Mouse (Mus musculus): Measurements from ENCODE around the gene Dnah11. TPM values are rescaled to one million over a fixed set of nuclear protein-coding genes. Genes with fewer than 3 reads are reported as not detected.
"Not testable (repeated sequence)": the region's sequence is repeated elsewhere in the genome, so short reads cannot be mapped to it uniquely, and the experiment has no call there.

Dnah11 gene
- polyA plus RNA-seq, 1 experiment from 2014 or later: 0.22 TPM

GRCm38 (mm10) chr12:117932026-117932425 is 266.8 kb downstream of the Dnah11 start:
- no peaks in the 10 kb centered on the region for H3K36me3 ChIP-seq (ENCODE audit: control insufficient read depth, insufficient read depth, low read length)
- no peak overlapping the region for H3K4me3 ChIP-seq (ENCODE audit: low read depth, low read length)
- no peak overlapping the region for H3K9ac ChIP-seq (ENCODE audit: low read depth, low read length)
- no peak overlapping the region for H3K27ac ChIP-seq (ENCODE audit: low read depth, low read length)
- DNase-seq (ENCODE audit: low spot score) (no peak), ATAC-seq (replicated peaks; ENCODE audit: low FRiP score) (peak; percentile 50; the same call in 1 of the 2 replicates)
- no peaks in the 10 kb centered on the region for H3K9me3 ChIP-seq (ENCODE audit: control insufficient read depth, low read length)
- 44% methylated on average over 1 of the region's 1 CpGs for WGBS
- no peaks in the 10 kb centered on the region for H3K4me1 ChIP-seq (replicated peaks; ENCODE audit: control insufficient read depth, insufficient read depth, low read length)
- H3K4me2 ChIP-seq: no peak overlapping the region
- H3K27me3 ChIP-seq (replicated peaks; ENCODE audit: control insufficient read depth, insufficient read depth, low read length): no peaks in the 10 kb centered on the region

- 83% methylated on average over 4 of the region's 4 CpGs for WGBS
Measured at GRCm38 (mm10) chr12:117929768-117930167, 269.1 kb downstream of the Dnah11 start.

GRCm38 (mm10) chr12:117915826-117916588 is 282.8 kb downstream of the Dnah11 start:
- H3K36me3 ChIP-seq (ENCODE audit: control insufficient read depth, insufficient read depth, low read length): no peaks in the 10 kb centered on the region

More at GRCm38 (mm10) chr12:117929768-117930167, 269.1 kb downstream of the Dnah11 start:
- Histone ChIP-seq H3K9me3 (ENCODE audit: control insufficient read depth, low read length) (no peaks in the 10 kb centered on the region), H3K27me3 (replicated peaks; ENCODE audit: control insufficient read depth, insufficient read depth, low read length) (no peaks in the 10 kb centered on the region), H3K36me3 (ENCODE audit: control insufficient read depth, insufficient read depth, low read length) (no peaks in the 10 kb centered on the region), H3K4me2 (no peak overlapping the region), H3K27ac (ENCODE audit: low read depth, low read length) (no peak overlapping the region), H3K4me3 (ENCODE audit: low read depth, low read length) (no peak overlapping the region), H3K9ac (ENCODE audit: low read depth, low read length) (no peak overlapping the region), H3K4me1 (replicated peaks; ENCODE audit: control insufficient read depth, insufficient read depth, low read length) (no peaks in the 10 kb centered on the region)
- ATAC-seq (replicated peaks; ENCODE audit: low FRiP score) (no peak), DNase-seq (ENCODE audit: low spot score) (no peak)

GRCm38 (mm10) chr12:117914613-117915245 is 284.1 kb downstream of the Dnah11 start:
- 51% methylated on average over 10 of the region's 10 CpGs for WGBS
- Histone ChIP-seq H3K4me3 (ENCODE audit: low read depth, low read length) (no peak overlapping the region), H3K4me1 (replicated peaks; ENCODE audit: control insufficient read depth, insufficient read depth, low read length) (no peaks in the 10 kb centered on the region), H3K9me3 (ENCODE audit: control insufficient read depth, low read length) (no peaks in the 10 kb centered on the region), H3K36me3 (ENCODE audit: control insufficient read depth, insufficient read depth, low read length) (no peaks in the 10 kb centered on the region), H3K27me3 (replicated peaks; ENCODE audit: control insufficient read depth, insufficient read depth, low read length) (no peaks in the 10 kb centered on the region), H3K4me2 (no peak overlapping the region), H3K27ac (ENCODE audit: low read depth, low read length) (no peak overlapping the region), H3K9ac (ENCODE audit: low read depth, low read length) (no peak overlapping the region)
- ATAC-seq (replicated peaks; ENCODE audit: low FRiP score) (no peak), DNase-seq (ENCODE audit: low spot score) (no peak)

More at GRCm38 (mm10) chr12:117915826-117916588, 282.8 kb downstream of the Dnah11 start:
- no peak overlapping the region for H3K4me3 ChIP-seq (ENCODE audit: low read depth, low read length)
- no peak for DNase-seq (ENCODE audit: low spot score)
- no peaks in the 10 kb centered on the region for H3K9me3 ChIP-seq (ENCODE audit: control insufficient read depth, low read length)
- no peak for ATAC-seq (replicated peaks; ENCODE audit: low FRiP score)
- H3K27ac ChIP-seq (ENCODE audit: low read depth, low read length): no peak overlapping the region
- no peak overlapping the region for H3K9ac ChIP-seq (ENCODE audit: low read depth, low read length)
- WGBS: 57% methylated on average over 10 of the region's 10 CpGs
- no peaks in the 10 kb centered on the region for H3K27me3 ChIP-seq (replicated peaks; ENCODE audit: control insufficient read depth, insufficient read depth, low read length)
- H3K4me1 ChIP-seq (replicated peaks; ENCODE audit: control insufficient read depth, insufficient read depth, low read length): no peaks in the 10 kb centered on the region
- H3K4me2 ChIP-seq: no peak overlapping the region

- no peak overlapping the region for H3K27ac ChIP-seq (ENCODE audit: low read depth, low read length)
- H3K9me3 ChIP-seq (ENCODE audit: control insufficient read depth, low read length): no peaks in the 10 kb centered on the region
- DNase-seq (ENCODE audit: low spot score): no peak
Measured at GRCm38 (mm10) chr12:117911396-117911795, 287.4 kb downstream of the Dnah11 start.

GRCm38 (mm10) chr12:117905232-117905840 is 293.5 kb downstream of the Dnah11 start:
- H3K9me3 ChIP-seq (ENCODE audit: control insufficient read depth, low read length); H3K27me3 ChIP-seq (replicated peaks; ENCODE audit: control insufficient read depth, insufficient read depth, low read length); H3K4me3 ChIP-seq (ENCODE audit: low read depth, low read length); H3K9ac ChIP-seq (ENCODE audit: low read depth, low read length); H3K4me1 ChIP-seq (replicated peaks; ENCODE audit: control insufficient read depth, insufficient read depth, low read length); H3K4me2 ChIP-seq; H3K27ac ChIP-seq (ENCODE audit: low read depth, low read length); H3K36me3 ChIP-seq (ENCODE audit: control insufficient read depth, insufficient read depth, low read length); ATAC-seq (replicated peaks; ENCODE audit: low FRiP score); DNase-seq (ENCODE audit: low spot score): not testable (repeated sequence)
- 73% methylated on average over 4 of the region's 4 CpGs for WGBS

More at GRCm38 (mm10) chr12:117911396-117911795, 287.4 kb downstream of the Dnah11 start:
- no peaks in the 10 kb centered on the region for H3K36me3 ChIP-seq (ENCODE audit: control insufficient read depth, insufficient read depth, low read length)
- H3K4me1 ChIP-seq (replicated peaks; ENCODE audit: control insufficient read depth, insufficient read depth, low read length): no peaks in the 10 kb centered on the region
- no peaks in the 10 kb centered on the region for H3K27me3 ChIP-seq (replicated peaks; ENCODE audit: control insufficient read depth, insufficient read depth, low read length)
- H3K4me3 ChIP-seq (ENCODE audit: low read depth, low read length): no peak overlapping the region
- H3K4me2 ChIP-seq: no peak overlapping the region
- ATAC-seq (replicated peaks; ENCODE audit: low FRiP score): no peak
- 56% methylated on average over 1 of the region's 1 CpGs for WGBS
- H3K9ac ChIP-seq (ENCODE audit: low read depth, low read length): no peak overlapping the region

GRCm38 (mm10) chr12:117903671-117904070 is 295.2 kb downstream of the Dnah11 start:
- no peak overlapping the region for H3K4me3 ChIP-seq (ENCODE audit: low read depth, low read length)
- ATAC-seq (replicated peaks; ENCODE audit: low FRiP score) (no peak), DNase-seq (ENCODE audit: low spot score) (no peak)
- no peak overlapping the region for H3K27ac ChIP-seq (ENCODE audit: low read depth, low read length)
- H3K9ac ChIP-seq (ENCODE audit: low read depth, low read length): no peak overlapping the region
- H3K27me3 ChIP-seq (replicated peaks; ENCODE audit: control insufficient read depth, insufficient read depth, low read length): no peaks in the 10 kb centered on the region
- H3K4me1 ChIP-seq (replicated peaks; ENCODE audit: control insufficient read depth, insufficient read depth, low read length): no peaks in the 10 kb centered on the region
- no peak overlapping the region for H3K4me2 ChIP-seq
- 86% methylated on average over 8 of the region's 8 CpGs for WGBS
- no peaks in the 10 kb centered on the region for H3K9me3 ChIP-seq (ENCODE audit: control insufficient read depth, low read length)
- H3K36me3 ChIP-seq (ENCODE audit: control insufficient read depth, insufficient read depth, low read length): no peaks in the 10 kb centered on the region

- WGBS: 57% methylated on average over 1 of the region's 4 CpGs
- H3K4me2 ChIP-seq; H3K36me3 ChIP-seq (ENCODE audit: control insufficient read depth, insufficient read depth, low read length); H3K4me3 ChIP-seq (ENCODE audit: low read depth, low read length); H3K4me1 ChIP-seq (replicated peaks; ENCODE audit: control insufficient read depth, insufficient read depth, low read length); DNase-seq (ENCODE audit: low spot score); H3K9ac ChIP-seq (ENCODE audit: low read depth, low read length); H3K9me3 ChIP-seq (ENCODE audit: control insufficient read depth, low read length); ATAC-seq (replicated peaks; ENCODE audit: low FRiP score); H3K27ac ChIP-seq (ENCODE audit: low read depth, low read length); H3K27me3 ChIP-seq (replicated peaks; ENCODE audit: control insufficient read depth, insufficient read depth, low read length): not testable (repeated sequence)
Measured at GRCm38 (mm10) chr12:117901352-117901751, 297.5 kb downstream of the Dnah11 start.
